Mouse (Mus musculus) gastrocnemius, adult 18-20 months (tissue): ENCODE results near the gene Gm27027. TPM values are rescaled to one million over a fixed set of nuclear protein-coding genes. Genes with fewer than 3 reads are reported as not detected.

Experiments
- DNase-seq: peaks from one replicate; pipeline ENCODE4 v3.0.0; 2021; ENCODE audit warnings: low spot score
- total RNA-seq, 2 experiments: library from RNA; stranded (reverse); gene quantifications; 2 replicates each; pipeline ENCODE4 v1.2.3; 2021

Gene Gm27027
- total RNA-seq, 2 experiments from 2014 or later = 0.64 TPM; not detected in 1

- DNase-seq = peak; percentile 19
These were observed 19.5 kb downstream of the Gm27027 start for GRCm38 (mm10) chr2:93976436-93977252.

DNA sequence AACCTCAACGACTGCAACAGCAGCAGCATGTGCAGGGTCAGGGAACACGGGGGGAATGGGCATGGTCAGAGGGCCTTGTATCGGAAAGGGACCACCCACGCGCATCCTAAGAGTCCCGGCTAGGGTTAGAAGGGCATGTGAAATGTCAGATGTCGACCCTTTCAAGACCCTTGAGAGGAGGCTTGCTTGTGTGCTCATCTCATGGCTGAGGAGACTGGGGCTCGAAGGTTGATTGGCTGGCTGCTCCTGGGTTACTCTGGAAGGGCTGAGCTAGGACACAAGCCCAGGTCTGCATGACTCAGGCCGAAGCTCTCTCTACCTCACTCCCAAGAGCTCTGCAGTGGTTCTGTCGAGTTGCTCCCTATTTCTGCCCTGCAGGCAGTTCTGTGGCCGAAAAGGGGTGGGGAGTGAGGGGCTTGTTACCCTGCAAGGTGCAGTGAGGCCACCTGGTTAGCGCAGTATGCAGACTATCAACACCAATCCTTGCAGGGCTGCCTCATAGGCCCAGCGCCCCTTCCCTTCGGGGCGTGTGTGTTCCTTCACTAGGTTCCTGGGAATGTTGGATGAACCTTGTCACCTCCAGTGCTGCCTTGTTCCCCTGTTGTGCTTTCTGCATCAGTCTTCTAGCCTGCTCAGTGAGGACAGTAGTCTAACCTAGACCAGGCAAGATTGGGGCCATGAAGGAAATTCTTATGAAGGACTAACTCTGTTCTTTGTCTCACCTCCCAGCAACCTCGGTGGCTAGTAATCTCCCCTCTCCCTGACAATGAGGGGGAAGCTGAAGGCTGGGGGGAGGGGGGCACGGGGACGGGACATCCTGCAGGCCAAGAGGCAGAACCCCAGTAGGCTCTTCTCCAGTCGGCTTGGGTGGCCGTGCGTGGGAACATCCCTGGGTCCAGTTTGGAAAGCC lies 20.4 kb downstream of the Gm27027 start:
- no peak for DNase-seq

DNA sequence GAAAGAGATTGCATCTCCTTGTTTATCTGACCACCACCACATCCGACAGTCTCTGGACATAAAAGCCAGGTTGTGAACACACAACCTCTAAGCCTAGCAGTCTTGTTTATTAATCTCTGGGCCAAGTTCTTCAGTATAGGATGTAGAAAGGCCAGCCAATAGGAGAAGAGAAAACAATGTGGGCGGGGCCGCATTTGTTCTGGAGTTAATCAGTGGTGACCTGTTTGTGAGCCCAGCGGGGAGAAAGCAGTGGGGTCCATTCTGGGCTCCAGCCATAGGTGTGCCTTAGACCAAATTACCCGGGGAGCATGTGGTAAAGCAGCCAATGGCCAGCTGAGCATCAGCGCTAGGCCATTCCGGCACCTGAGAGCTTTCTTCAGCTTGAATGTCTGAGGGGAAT lies 21.1 kb downstream of the Gm27027 start:
- DNase-seq = no peak

- no peak for DNase-seq
These were observed 24.5 kb downstream of the Gm27027 start for GRCm38 (mm10) chr2:93971647-93972046.

DNA sequence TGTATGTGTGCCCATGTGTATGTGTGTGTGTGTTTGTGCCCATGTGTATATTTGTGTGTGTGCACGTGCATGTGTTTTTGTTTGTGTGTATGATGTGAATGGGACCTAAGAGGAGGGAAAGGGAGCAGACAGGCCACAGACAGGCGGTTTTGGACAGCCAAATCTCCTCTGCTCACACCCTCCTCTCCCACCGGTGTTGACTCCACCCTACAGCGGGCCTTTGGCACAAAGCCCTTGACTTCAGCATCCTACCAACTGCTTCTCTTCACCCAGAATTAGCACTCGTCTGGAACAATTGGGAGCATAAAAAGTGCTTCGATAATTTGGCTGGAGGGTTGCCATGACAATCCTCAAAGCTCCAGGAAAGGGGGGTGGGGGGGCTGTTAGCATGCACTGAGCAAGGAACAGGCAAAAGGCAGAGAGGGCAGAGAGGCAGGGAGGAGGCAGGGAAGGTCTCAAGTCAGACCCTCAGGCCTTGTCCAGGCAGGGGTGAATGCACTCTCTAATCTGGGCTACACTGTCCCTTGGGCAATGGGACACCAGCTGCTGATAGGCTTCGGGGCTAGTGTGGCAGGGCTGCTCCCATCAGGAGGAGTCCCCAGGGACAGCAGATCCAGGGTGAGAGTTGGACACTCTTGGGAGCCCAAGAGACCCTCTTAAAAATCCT lies 31.5 kb downstream of the Gm27027 start:
- no peak for DNase-seq

- no peak for DNase-seq
These were observed 32.4 kb downstream of the Gm27027 start for GRCm38 (mm10) chr2:93963802-93964201.

GRCm38 (mm10) chr2:93961716-93962115 lies 34.4 kb downstream of the Gm27027 start:
- peak; percentile 49 for DNase-seq

GRCm38 (mm10) chr2:93959346-93959745 lies 36.8 kb downstream of the Gm27027 start:
- no peak for DNase-seq

DNA sequence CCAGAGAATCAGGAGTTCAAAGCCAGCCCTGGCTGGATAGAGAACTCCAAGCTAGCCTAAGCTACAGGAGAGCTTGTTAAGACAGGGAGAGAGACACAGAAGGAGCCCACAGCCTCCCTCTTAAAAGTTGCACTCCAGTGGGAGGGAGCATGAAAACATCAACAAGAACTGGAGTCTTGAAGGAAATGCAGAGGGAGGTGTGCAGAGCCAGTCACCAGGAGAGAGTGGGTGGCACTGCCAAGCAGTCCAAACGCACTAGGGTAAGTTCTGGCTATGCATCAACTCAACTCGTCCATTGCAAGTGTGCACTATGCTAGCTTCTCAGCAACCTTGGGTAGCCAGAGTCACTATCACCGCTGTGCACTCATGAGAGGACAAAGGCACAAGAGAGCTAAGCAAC lies 37.9 kb downstream of the Gm27027 start:
- no peak for DNase-seq

- DNase-seq = no peak
These were observed 38.4 kb downstream of the Gm27027 start for GRCm38 (mm10) chr2:93957785-93958175.

GRCm38 (mm10) chr2:93956908-93957784 lies 39.0 kb downstream of the Gm27027 start, which contains the start of gene Gm13889:
TSS of gene Gm13889 (minus strand) at chr2:93957201.
- peak; percentile 69 for DNase-seq

GRCm38 (mm10) chr2:93956331-93956801 lies 39.8 kb downstream of the Gm27027 start:
- peak; percentile 30 for DNase-seq

DNA sequence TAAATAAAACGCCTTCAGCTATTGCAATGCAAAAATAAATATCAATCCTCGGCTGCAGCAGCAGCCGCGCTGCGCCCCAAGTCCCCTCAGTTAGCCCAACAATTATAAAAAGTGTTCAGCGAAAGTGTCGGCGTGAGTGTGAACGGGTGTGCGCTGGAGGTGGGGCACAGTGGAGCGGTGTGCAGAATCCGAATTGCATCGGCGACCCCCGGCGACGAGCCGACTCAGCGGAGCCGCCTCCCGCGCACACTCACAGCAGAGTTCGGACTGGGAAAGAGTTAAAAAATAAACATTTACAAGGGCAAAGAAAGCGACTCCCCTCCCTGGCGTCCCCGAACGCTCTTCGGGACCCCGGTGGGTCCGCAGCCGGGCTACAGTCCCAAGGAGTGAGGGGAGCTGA lies 40.3 kb downstream of the Gm27027 start:
- DNase-seq = no peak

DNA sequence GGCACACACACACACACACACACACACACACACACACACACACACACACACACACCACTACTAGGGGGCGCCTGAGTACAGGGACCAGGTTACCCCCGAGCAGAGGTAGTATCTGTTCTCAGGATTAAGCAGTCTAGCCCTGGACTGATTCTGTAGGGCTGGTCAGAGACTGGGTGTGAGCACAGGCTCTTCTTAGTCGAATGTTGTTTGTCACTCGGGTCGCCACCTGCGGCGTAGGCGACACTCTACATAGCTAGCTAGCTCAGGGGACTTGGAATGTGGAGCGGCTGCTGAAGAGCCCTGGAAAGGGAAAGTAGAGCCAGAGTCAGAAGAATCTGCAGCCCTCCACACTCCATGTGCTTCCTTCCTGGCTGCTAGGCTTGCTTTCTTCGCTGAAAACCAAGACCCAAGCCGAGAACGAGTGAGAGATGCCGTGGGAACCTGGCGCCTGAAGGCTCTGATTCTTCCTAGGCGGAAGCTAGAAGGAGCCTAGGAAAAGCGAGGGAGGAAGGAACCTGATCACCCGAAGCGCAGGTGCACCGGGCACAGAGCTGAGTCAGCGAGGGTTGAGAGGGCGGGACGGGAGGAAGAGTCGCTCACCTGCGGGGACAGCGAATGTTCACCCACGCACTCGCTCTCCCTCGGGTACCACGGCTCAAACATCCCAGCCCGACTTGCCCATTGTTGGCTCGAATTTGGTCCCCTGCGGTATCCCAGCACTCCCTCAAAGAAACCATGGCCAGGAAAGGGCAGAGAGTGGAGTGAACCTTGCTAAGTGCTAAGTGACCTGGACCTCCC lies 41.2 kb downstream of the Gm27027 start:
- DNase-seq = no peak

DNA sequence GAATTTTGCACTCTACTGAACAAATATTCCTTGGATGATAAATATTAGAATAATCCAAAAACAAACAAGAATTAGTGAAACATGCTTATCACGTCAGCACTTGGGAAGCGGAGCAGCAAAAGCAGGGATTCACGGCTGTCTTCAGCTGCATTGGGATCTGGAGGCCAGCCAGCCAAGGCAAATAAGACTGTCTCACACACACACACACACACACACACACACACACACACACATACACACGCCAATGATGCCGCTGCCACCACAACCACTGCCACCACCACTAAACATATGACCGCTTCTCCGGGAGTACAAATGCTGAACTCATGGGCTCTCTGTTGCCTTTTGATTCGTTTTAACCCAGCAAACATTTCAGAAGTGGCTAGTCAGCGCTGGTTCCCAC lies 42.4 kb downstream of the Gm27027 start:
- DNase-seq = no peak

GRCm38 (mm10) chr2:93946976-93947375 lies 49.2 kb downstream of the Gm27027 start:
- no peak for DNase-seq

- no peak for DNase-seq
These were observed 51.3 kb downstream of the Gm27027 start for GRCm38 (mm10) chr2:93944855-93945254.

- no peak for DNase-seq
These were observed 52.1 kb downstream of the Gm27027 start for GRCm38 (mm10) chr2:93944099-93944498.

- DNase-seq = no peak
These were observed 54.5 kb downstream of the Gm27027 start for GRCm38 (mm10) chr2:93941670-93942069.

- DNase-seq = no peak
These were observed 57.6 kb downstream of the Gm27027 start for GRCm38 (mm10) chr2:93938534-93938933.
